Mouse (Mus musculus) embryonic fibroblast, embryonic 13.5 days (primary cell): ENCODE data around the gene Elane.

Source experiments
- CTCF ChIP-seq: IDR thresholded peaks from 2 replicates; pipeline ENCODE4 v1.5.1; 2011; ENCODE audit warnings: mild to moderate bottlenecking, control low read depth, low read length, moderate library complexity, borderline replicate concordance; ENCODE audit not compliant: insufficient read depth
- POLR2A ChIP-seq: IDR thresholded peaks from 2 replicates; pipeline ENCODE4 v1.6.1; 2011; ENCODE audit warnings: low read depth, mild to moderate bottlenecking, control low read depth, low read length, moderate library complexity

DNA sequence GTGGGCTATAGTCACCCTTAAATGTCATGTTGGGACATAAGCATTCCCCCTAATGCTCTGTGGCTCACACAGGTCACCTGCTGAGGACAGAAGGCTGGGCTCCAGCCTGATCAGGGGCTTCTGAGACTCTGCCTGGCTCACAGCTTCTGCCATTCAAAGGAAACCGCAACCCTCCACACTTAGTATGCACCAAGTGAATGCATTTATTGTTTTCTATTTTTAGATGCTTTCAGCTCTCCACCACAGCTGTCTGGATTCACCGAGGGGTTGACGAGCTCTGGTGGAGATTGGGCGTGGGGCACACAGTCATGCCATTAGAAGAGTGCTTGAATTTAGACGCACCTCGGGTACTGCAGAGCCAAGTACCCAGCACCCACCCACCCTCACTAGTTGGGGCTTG lies 12.7 kb upstream of the Elane start:
- TF ChIP-seq CTCF (no peak), POLR2A (no peak)
